Mouse (Mus musculus) kidney, postnatal 14 days (tissue): ENCODE measurements around the gene Wdr90.

Experiments used
- DNase-seq: peaks from one replicate; pipeline ENCODE4 v3.0.0; 2022; ENCODE audit warnings: mixed read lengths

Wdr90 gene

GRCm38 (mm10) chr17:25796951-25797369 lies 64.3 kb downstream of the Wdr90 start, which contains the start of gene Metrn:
Gene Metrn, minus strand, starts transcription at chr17:25797136.
- peak; percentile 93 for DNase-seq

- peak; percentile 54 for DNase-seq
Observed at GRCm38 (mm10) chr17:25796211-25796771, 65.0 kb downstream of the Wdr90 start.

- DNase-seq = peak; percentile 80
Observed at GRCm38 (mm10) chr17:25795609-25796092, 65.7 kb downstream of the Wdr90 start, which contains the start of gene AC134908.4. Gene AC134908.4, minus strand, starts transcription at chr17:25795659.

- no peak for DNase-seq
Observed at GRCm38 (mm10) chr17:25794998-25795397, 66.3 kb downstream of the Wdr90 start.
